Mouse (Mus musculus) myocyte (in vitro differentiated cells): ENCODE measurements around the gene Tmem97. TPM values are rescaled to one million over a fixed set of nuclear protein-coding genes. Genes with fewer than 3 reads are reported as not detected.

Source experiments
- H3K27me3 ChIP-seq: one replicate; pipeline ENCODE4 v1.6.1; 2011; ENCODE audit not compliant: control insufficient read depth, insufficient read depth, insufficient read length
- H3K36me3 ChIP-seq: one replicate; pipeline ENCODE4 v1.6.1; 2011; ENCODE audit not compliant: control insufficient read depth, insufficient read depth
- H3K4me2 ChIP-seq: one replicate; pipeline ENCODE4 v1.6.1; 2011; ENCODE audit warnings: low read depth, control low read depth
- H3K4me3 ChIP-seq: one replicate; pipeline ENCODE4 v1.5.1; 2011; ENCODE audit warnings: mild to moderate bottlenecking, control low read depth, moderate library complexity
- H3K79me2 ChIP-seq: one replicate; pipeline ENCODE4 v1.6.1; 2011; ENCODE audit not compliant: control insufficient read depth, insufficient read depth
- H3ac ChIP-seq: one replicate; pipeline ENCODE4 v1.6.1; 2011; ENCODE audit not compliant: control insufficient read depth, insufficient read length
- CEBPB ChIP-seq: IDR thresholded peaks from 2 replicates; pipeline ENCODE4 v1.6.1; 2011; ENCODE audit warnings: mild to moderate bottlenecking, moderate library complexity; ENCODE audit not compliant: poor library complexity, insufficient read depth, severe bottlenecking
- E2F4 ChIP-seq: IDR thresholded peaks from one replicate; pipeline ENCODE4 v1.6.1; 2011; ENCODE audit warnings: mild to moderate bottlenecking, control low read depth, moderate library complexity; ENCODE audit not compliant: insufficient read depth
- MAX ChIP-seq: IDR thresholded peaks from one replicate; pipeline ENCODE4 v1.6.1; 2011; ENCODE audit warnings: low read depth, mild to moderate bottlenecking, control low read depth
- MYOD1 ChIP-seq, 3 experiments: IDR thresholded peaks; one replicate each; pipeline ENCODE4 v1.6.1; 2011; ENCODE audit warnings: control low read depth in 2 of 3, low read depth in 2 of 3, mild to moderate bottlenecking in 2 of 3, moderate library complexity in 1 of 3; ENCODE audit not compliant: insufficient read length in 2 of 3, control insufficient read depth in 1 of 3
- MYOG ChIP-seq, 3 experiments: IDR thresholded peaks; one replicate each; pipeline ENCODE4 v1.6.1; 2011; ENCODE audit warnings: control low read depth in 2 of 3, low read depth in 2 of 3, mild to moderate bottlenecking in 2 of 3; ENCODE audit not compliant: insufficient read length in 2 of 3, control insufficient read depth in 1 of 3, insufficient read depth in 1 of 3
- POLR2A ChIP-seq: IDR thresholded peaks from one replicate; pipeline ENCODE4 v1.6.1; 2011; ENCODE audit warnings: low read depth, mild to moderate bottlenecking, control low read depth, moderate library complexity; ENCODE audit not compliant: insufficient read length
- POLR2AphosphoS2 ChIP-seq: IDR thresholded peaks from one replicate; pipeline ENCODE4 v1.6.1; 2011; ENCODE audit warnings: low read depth, control low read depth; ENCODE audit not compliant: insufficient read length
- REST ChIP-seq: IDR thresholded peaks from one replicate; pipeline ENCODE4 v1.6.1; 2011; ENCODE audit warnings: mild to moderate bottlenecking, control low read depth, moderate library complexity; ENCODE audit not compliant: insufficient read depth, insufficient read length
- SRF ChIP-seq: IDR thresholded peaks from one replicate; pipeline ENCODE4 v1.6.1; 2011; ENCODE audit warnings: low read depth; ENCODE audit not compliant: control insufficient read depth, insufficient read length
- TCF12 ChIP-seq: IDR thresholded peaks from one replicate; pipeline ENCODE4 v1.6.1; 2011; ENCODE audit warnings: mild to moderate bottlenecking, control low read depth; ENCODE audit not compliant: poor library complexity, insufficient read depth, severe bottlenecking
- TCF3 ChIP-seq: IDR thresholded peaks from one replicate; pipeline ENCODE4 v1.6.1; 2011; ENCODE audit warnings: low read depth, control low read depth; ENCODE audit not compliant: insufficient read length
- USF1 ChIP-seq: IDR thresholded peaks from one replicate; pipeline ENCODE4 v1.6.1; 2011; ENCODE audit warnings: low read depth, mild to moderate bottlenecking, control low read depth, moderate library complexity
- polyA plus RNA-seq: library from polyadenylated mRNA; unstranded; fragments of >200 nt; fragmentation: generic; extraction: Trizol; gene quantifications from one replicate; pipeline ENCODE4 v1.2.1, GENCODE M21; 2012; ENCODE audit warnings: missing spikeins

Tmem97 gene
- polyA plus RNA-seq, 1 experiment, result 125 TPM

DNA sequence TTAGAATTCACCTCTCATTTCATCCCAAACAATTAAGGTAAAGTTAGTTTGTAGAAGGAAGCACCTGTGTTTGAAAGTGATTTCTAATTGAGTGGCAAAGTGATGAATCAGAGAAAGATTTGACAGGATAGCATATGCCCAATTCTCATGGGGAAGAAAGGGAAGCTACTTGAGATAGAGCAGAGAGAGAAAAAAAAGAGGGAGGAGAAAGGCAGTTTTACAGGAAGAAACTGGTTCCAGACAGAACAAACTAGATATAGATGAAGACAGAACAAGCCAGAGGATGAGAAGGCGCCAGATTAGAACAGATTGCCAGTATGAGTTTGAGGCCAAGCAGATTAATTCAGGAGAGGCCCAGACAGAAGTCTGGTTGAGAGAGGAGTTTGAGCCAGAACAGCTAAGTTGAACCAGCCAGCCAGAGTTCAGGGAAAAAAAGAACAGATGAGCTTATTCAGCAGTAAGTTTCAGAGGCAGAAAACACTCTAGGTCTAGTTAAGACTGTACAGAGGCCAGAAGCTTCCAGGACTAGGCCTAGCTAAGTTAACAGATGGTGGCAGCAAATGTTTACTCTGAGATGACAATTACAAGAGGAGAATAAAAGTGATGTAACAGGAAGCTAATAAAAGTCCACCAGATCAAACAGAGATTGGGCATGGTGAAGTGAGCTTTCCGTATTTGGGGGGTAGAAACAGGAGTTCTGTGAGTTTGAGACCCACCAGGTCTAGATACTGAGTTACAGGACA, 2.7 kb downstream of the Tmem97 start:
- Histone ChIP-seq H3ac (no peak overlapping the region), H3K36me3 (peaks cover 24% of the 10 kb centered on the region), H3K79me2 (peaks cover 72% of the 10 kb centered on the region), H3K4me2 (peak overlapping the region; percentile 82), H3K27me3 (no peaks in the 10 kb centered on the region), H3K4me3 (peak overlapping the region; percentile 63)
- no peak for TF ChIP-seq REST
- no peak for TF ChIP-seq POLR2AphosphoS2
- 0 out of 2 replicates have a peak, but pooled peaks have one; percentile 32 for TF ChIP-seq CEBPB
- TF ChIP-seq TCF3, result no peak
- no peak for TF ChIP-seq E2F4
- TF ChIP-seq MAX, result no peak

DNA sequence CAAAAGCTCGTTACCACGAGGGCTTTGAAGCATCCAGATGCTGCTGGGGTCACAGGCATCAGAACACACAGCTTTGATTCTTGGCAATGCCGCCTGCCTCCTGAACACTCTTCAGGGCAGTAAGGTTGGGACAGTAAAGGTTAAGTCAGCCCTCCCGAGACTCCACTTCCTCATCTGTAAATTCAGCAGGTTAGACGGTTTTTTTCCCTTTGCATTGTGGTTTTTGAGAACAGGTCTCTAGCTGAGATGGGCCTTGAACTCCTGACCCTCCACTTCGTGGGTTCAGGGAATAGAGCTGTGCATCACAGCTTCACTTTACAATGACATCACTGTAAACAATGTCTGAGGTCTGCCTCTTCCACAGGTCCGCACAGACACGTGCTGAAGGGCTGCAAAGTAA, 5.4 kb downstream of the Tmem97 start:
- Histone ChIP-seq H3K27me3 (no peaks in the 10 kb centered on the region), H3K4me3 (no peak overlapping the region), H3K36me3 (peaks cover 36% of the 10 kb centered on the region), H3ac (no peak overlapping the region), H3K79me2 (peaks cover 72% of the 10 kb centered on the region), H3K4me2 (no peak overlapping the region)
- no peak for TF ChIP-seq CEBPB
- TF ChIP-seq TCF12, result no peak
- TF ChIP-seq SRF, result no peak
- no peak for TF ChIP-seq MYOD1 (IDR thresholded peaks at IDR 0.05; ENCODE audit: control insufficient read depth in 1 of 3, insufficient read length in 2 of 3, low read depth in 2 of 3)
- TF ChIP-seq POLR2A, result no peak
- no peak for TF ChIP-seq REST
- no peak for TF ChIP-seq POLR2AphosphoS2
- TF ChIP-seq MYOG (IDR thresholded peaks at IDR 0.05; ENCODE audit: control insufficient read depth in 1 of 3, insufficient read depth in 1 of 3, insufficient read length in 2 of 3, low read depth in 2 of 3), result no peak
- no peak for TF ChIP-seq E2F4
- no peak for TF ChIP-seq USF1
- no peak for TF ChIP-seq TCF3
- no peak for TF ChIP-seq MAX

DNA sequence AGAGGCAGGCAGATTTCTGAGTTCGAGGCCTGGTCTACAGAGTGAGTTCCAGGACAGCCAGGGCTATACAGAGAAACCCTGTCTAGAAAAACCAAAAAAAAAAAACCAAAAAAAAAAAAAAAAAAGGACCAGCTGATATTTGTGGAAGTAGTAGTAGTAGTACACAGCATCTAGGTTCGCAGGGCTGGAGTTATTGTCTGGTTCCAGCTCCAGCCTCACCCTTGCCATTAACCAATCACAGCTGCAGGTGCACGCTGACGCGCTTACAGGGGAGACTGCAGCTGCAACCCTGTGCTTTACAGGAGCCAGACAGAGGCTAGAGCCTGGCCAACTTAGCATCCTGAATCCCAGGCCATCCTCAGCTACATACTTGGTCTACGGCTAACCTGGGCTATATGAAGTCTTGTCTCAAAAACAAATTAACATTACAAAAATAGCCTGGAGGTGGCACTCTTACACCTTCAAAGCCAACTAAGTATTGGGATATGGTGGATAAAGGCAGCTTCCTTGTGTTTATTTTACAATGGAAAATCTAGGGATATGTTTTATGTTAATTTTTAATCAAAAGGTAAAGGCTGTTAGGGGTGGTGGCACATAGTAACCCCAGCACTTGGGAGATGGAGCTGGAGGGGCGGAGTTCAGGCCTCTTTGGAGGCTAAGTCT, 6.0 kb downstream of the Tmem97 start:
- TF ChIP-seq POLR2AphosphoS2, result peak; percentile 48
- TF ChIP-seq CEBPB, result no peak
- H3K36me3 ChIP-seq, result peaks cover 42% of the 10 kb centered on the region
- H3K27me3 ChIP-seq, result no peaks in the 10 kb centered on the region
- no peak overlapping the region for H3K4me2 ChIP-seq
- H3K79me2 ChIP-seq, result peaks cover 68% of the 10 kb centered on the region
- H3K4me3 ChIP-seq, result no peak overlapping the region
- H3ac ChIP-seq, result no peak overlapping the region

DNA sequence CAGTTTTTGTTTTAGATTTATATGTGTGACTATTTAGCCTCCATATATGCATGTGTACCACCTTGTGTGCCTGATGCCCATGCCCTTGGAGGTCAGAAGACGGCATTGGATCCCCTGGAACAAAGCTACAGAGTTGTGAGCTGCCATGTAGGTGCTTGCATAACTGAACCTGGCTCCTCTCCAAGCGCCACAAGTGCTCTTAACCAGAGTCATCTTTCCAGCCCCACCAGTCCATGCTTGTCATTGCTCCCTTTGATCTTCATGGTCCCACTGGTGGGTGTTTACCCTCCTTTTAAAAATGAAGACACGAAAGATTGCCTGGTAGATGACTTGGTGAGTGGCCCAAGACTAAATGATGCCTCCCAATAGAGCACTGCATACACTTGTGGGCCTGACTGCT, 10.2 kb downstream of the Tmem97 start:
- Histone ChIP-seq H3K27me3 (no peaks in the 10 kb centered on the region), H3K4me3 (no peak overlapping the region), H3K4me2 (no peak overlapping the region), H3K36me3 (peaks cover 35% of the 10 kb centered on the region), H3K79me2 (peaks cover 61% of the 10 kb centered on the region), H3ac (no peak overlapping the region)
- TF ChIP-seq POLR2AphosphoS2, result peak; percentile 55
- TF ChIP-seq MYOG (IDR thresholded peaks at IDR 0.05; ENCODE audit: control insufficient read depth in 1 of 3, insufficient read depth in 1 of 3, insufficient read length in 2 of 3, low read depth in 2 of 3), result no peak

DNA sequence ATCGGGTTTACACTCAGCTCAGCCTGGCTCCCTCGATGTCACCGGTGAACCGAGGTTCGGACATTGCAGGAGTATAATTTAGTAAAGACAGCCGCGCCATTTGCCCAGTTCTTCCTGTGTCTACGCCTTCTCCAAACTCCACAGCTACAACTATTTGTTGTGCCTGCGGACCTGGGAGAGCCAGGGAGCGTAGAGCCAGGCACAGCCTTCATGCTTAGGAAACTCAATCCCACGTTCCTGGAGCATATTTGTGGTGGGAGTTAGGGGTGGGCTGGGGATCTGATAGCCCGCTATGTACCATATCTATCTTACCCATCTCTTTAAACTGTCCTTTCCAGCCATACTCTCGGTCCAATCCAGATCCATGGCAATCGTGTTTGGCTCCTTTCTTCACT, 13.9 kb downstream of the Tmem97 start:
- Histone ChIP-seq H3K4me2 (peak overlapping the region; percentile 90), H3K4me3 (peak overlapping the region; percentile 96), H3K79me2 (peaks cover 73% of the 10 kb centered on the region), H3K36me3 (peaks cover 16% of the 10 kb centered on the region), H3K27me3 (no peaks in the 10 kb centered on the region), H3ac (peak overlapping the region; percentile 59)
- TF ChIP-seq POLR2AphosphoS2, result no peak
- TF ChIP-seq USF1, result no peak
- TF ChIP-seq E2F4, result no peak
- TF ChIP-seq CEBPB, result no peak
- no peak for TF ChIP-seq MAX
- TF ChIP-seq SRF, result no peak
- no peak for TF ChIP-seq TCF12
